Mouse (Mus musculus): ENCODE results near the gene Gm6793.

The Gm6793 gene

GRCm38 (mm10) chr8:112014936-112015335 lies at the start of gene Gm6793:
Gm6793 (minus strand) TSS chr8:112015036.
- DNase-seq: no peak

DNA sequence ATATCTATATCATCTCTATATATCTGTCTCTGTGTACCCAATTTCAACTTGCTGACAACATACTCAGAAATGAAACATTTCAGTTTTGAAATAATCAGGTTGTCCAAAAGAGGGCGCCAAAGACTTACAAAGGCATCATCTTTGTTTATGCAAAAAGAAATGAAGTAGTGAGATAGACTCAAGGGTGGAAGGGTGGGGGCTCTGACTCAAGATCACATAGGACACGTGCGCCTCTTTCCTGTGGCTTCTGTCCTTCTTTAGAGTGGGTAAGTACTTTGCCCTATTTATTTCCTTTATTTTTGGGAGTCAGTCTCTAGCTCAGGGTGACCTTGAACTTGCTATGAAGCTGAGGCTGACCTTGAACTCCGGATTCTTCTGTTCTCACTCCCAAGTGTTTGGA lies 46.5 kb upstream of the Gm6793 start:
- peak; percentile 32 for DNase-seq

GRCm38 (mm10) chr8:112054456-112054855 lies 39.6 kb upstream of the Gm6793 start:
- no peak for DNase-seq

DNA sequence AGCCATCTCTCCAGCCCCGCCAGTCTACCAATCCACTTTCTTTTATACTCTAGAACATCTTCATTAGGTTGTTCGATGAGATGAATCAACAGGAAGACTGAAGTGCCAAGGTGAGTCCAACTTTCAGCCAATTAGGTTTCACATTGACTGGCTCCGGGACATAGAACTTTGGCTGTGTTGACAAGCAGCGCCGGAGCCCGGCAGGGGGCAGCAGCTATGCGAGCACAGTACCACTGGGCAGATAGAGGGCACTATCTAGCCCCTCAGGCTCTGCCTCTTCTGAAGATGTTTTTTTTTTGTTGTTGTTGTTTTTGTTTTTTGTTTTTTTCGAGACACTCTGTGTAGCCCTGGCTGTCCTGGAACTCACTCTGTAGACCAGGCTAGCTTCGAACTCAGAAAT lies 36.7 kb upstream of the Gm6793 start:
- no peak for DNase-seq

DNA sequence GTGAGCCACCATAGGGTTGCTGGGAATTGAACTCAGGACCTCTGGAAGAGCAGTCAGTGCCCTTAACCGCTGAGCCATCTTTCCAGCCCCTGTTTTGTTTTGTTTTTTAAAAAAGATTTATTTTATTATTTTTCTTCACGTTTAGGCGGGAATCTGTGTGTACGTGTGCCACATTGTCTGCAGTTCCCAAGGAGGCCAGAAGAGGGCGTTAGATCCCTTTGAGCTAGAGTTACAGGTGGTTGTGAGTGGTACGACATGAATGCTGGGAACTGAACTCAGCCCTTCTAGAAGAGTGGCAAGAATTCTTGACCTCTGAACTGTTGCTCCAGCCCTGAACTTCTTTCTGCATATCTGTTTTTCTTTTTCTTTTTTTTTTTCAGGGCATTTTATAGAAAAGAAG lies 35.1 kb upstream of the Gm6793 start:
- DNase-seq: no peak

- no peak for DNase-seq
Measured at GRCm38 (mm10) chr8:112048293-112048692, 33.5 kb upstream of the Gm6793 start.

DNA sequence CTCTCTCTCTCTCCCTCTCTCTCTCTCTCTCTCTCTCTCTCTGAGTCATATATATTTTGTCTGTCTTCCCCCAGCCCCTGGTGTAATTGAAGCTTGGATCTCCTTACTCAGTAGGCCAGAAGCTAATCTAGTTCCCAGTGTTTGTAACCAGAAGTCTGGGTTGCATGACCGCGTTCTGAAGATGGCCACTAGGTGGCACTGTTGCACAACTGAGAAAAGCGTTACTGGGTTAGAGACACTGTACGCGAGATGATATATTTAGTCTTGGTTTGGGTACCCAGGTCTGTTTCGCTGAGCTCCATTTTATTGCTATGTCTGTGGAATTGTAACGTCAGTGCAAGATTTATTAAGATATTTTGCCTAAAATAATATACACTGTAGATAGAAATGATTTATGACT lies 31.1 kb upstream of the Gm6793 start:
- peak; percentile 91 for DNase-seq

DNA sequence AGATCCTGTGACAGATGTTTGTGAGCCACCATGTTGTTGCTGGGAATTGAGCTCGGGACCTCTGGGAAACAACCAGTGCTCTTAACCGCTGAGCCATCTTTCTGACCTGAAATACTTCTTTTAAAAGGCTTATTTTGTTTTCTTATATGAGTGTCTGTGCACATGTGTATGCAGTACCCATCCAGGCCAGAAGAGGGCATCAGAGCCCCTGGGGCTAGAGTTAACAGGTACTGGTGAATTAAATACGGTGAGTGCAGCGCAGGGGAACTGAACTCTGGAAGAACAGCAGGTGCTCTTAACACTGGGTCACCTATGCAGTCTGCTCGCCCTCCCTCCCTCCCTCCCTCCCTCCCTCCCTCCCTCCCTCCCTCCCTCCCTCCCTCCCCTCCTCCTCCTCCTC lies 30.3 kb upstream of the Gm6793 start:
- DNase-seq: peak; percentile 18

- no peak for DNase-seq
Measured at GRCm38 (mm10) chr8:112037521-112037920, 22.7 kb upstream of the Gm6793 start.

DNA sequence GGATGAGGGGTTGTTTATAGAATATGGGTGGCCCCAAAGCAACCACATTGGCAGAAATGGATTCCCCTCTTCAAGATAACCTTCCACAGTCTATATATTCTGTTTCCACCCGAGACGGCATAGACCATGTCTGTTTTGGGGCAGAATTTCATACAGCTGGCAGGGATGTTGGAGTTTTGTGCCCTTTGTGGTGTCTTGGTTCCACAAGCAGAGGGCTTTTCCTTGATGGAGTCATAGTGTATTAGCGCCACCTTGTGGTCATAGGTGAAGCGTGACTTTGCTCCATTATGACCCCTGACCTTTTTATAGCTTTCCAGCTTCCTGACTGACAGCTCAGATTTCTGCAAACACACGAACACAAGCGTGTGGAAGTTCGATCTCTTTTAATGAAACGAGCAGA lies 19.8 kb upstream of the Gm6793 start:
- DNase-seq: no peak

- DNase-seq: no peak
Measured at GRCm38 (mm10) chr8:112033071-112033470, 18.2 kb upstream of the Gm6793 start.

DNA sequence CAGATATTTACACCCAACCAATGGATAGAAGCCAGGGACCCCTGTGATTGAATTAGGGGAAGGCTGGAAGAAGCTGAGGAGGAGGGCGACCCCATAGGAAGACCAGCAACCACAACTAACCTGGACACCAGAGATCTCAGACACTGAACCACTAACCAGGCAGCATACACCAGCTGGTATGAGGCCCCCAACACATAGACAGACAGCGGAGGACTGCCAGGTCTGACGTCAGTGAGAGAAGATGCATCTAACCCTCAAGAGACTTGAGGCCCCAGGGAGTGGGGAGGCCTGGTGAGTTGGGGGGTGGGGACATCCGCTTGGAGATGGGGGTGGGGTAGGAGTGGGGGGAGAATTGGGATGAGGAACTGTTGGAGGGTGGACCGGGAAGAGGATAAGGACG lies 15.8 kb upstream of the Gm6793 start:
- DNase-seq: no peak

- DNase-seq: no peak
Measured at GRCm38 (mm10) chr8:112029455-112029854, 14.6 kb upstream of the Gm6793 start.

GRCm38 (mm10) chr8:112011816-112012242 lies 3.0 kb downstream of the Gm6793 start:
- peak; percentile 46 for DNase-seq

DNA sequence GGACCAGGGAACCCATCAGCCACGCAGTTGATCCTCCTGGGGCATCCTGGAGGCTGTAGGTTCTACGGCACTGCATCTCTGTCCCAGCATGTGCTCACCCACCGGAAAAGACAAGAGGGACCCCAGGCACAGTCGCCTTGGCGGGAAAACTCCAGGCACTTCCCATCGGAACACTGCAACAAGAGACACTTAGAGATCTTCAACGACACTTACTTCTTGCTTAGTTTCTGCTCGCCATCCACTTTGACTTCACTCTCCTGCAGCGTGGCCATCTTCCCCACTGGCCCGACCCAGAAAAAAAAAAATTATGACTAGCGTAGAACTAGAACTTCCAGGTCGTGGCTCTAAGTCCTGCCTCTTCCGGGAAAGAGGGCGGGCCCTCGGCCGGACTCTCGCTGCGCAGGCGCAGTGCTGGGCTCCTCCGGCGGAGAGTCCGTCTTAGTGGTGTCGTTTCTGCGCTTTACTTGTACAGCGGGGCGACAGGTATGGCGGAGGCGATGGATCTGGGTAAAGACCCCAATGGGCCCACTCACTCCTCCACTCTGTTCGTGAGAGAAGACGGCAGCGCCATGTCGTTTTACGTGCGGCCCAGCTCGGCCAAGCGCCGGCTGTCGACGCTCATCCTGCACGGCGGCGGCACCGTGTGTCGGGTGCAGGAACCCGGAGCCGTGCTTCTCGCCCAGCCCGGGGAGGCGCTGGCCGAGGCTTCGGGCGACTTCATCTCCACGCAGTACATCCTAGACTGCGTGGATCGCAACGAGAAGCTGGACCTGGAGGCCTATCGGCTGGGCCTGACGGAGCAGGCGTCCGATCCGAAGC lies 3.6 kb downstream of the Gm6793 start, which contains the start of the genes Kars and Terf2ip:
TSS of gene Kars (minus strand) at position 327 of the 819 bp plus-strand sequence.
TSS of gene Terf2ip (plus strand) at position 402 of the 819 bp plus-strand sequence.
- DNase-seq: peak; percentile 89

DNA sequence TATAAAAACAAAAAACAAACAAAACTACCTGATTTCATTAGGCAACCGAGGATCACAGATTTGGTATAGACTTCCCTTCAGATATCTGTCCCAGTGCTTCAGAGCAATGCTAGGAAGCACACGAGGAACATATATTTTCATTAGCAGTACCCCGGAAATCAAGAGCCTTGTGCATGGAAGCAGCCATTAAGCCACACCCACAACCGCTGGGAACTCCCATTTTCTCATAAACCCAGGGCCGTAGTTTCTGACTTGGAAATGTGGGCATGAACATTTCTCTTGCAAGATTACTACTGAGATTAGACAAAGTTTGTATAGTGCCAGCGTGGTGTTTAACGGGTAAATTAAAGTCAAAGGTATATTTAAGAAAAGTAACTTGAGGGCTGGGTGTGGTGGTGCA lies 5.3 kb downstream of the Gm6793 start:
- no peak for DNase-seq

DNA sequence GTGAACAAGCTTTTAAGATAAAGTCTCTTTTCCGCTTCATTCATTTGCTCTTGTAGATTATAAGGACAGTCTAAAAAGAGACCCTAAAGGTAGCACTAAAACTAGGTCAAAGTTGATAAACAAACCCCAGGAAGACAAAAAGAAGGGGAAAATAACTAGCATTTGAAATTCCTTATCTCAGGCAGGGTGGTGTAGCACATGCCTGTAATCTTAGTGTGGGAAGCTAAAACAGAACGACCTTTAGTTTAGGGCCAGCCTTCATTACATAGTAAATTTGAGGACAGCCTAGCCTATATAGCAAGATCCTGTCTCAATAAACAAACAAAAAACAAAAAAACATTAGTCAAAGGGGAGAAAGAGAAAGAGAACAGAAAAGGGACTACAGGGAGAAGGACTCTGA lies 7.2 kb downstream of the Gm6793 start:
- no peak for DNase-seq

DNA sequence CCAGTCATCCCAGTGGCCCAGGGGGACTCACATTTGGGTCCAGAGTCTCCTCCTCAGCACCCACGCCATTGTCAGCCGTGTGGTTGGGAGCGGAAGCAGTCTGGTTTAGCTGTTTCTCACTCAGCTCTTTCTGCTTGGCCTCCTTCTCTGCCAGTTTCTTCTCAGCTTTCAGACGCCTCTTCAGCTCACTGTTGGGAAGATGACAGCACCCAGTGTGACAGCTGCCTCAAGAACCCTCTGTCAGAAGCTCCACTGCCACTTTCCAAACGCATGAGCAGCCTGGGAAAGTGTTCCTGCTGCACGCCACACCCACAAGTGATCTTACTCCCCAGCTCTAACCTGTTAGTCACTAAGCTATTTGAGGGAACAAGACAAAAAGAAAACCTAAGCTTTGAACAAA lies 9.2 kb downstream of the Gm6793 start:
- no peak for DNase-seq

GRCm38 (mm10) chr8:112004754-112005153 lies 10.1 kb downstream of the Gm6793 start:
- no peak for DNase-seq

- no peak for DNase-seq
Measured at GRCm38 (mm10) chr8:111992703-111993039, 22.2 kb downstream of the Gm6793 start.

GRCm38 (mm10) chr8:111992013-111992702 lies 22.7 kb downstream of the Gm6793 start, which contains the start of gene Adat1:
Adat1 (minus strand) TSS chr8:111992302.
- peak; percentile 81 for DNase-seq

DNA sequence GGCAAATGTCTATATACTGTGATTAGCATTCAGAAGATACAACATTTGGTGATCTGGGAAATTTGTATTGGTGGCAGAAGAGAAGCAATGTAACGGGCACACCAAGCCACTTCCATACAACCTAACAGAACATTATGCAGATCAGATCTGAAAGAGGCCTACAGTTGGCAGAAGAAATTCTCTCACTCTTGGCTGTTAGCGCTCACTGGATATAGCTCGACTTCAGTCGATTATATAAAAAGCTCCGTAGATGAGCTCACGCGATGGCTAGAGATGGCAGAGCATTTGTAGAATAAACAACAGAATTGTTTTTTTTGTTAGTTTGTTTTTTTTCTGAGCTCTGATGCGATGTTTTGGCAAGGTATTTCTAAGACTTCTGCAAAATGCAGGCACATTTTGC lies 23.6 kb downstream of the Gm6793 start:
- no peak for DNase-seq

DNA sequence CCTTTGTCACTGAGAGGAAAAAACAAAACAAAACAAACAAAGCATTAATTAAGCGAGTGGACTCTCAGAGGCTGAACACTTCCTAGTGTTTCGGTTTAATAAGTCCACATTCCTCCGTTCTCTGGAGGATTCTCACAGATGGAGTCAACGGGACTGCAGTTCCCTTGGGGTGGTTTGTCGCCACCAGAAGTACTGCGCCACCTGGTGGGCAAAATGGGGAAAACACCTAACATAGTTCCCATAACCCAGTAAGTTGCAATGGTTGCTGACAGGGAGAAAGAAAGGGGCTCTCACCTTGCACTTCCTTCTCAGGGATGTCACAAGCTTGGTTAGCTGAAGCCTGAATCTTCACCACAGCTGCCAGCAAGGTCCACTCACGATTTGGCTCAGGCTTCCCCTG lies 24.9 kb downstream of the Gm6793 start:
- peak; percentile 82 for DNase-seq

GRCm38 (mm10) chr8:111984511-111984910 lies 30.3 kb downstream of the Gm6793 start:
- no peak for DNase-seq

Measured in right cerebral cortex, postnatal 4 days (tissue).